ENCODE assay signal across 9 mouse cellular contexts in genomic region chr6:52259811-52260261, GRCm38 (mm10). TPM values are rescaled to one million over a fixed set of nuclear protein-coding genes. Genes with fewer than 3 reads are reported as not detected.
A peak's percentile ranks its signal among the peaks of the same experiment; 100 is the strongest.
DNase-seq lines count a peak whose midpoint lies in the region; ATAC-seq lines count a peak whose summit lies in the region.
"Had no signal": no experiment of that assay in that cellular context is flagged by ENCODE, and none has a peak within 500 bp of the region (broad histone marks: within the 10 kb centered on the region; RNA-seq: fewer than 3 reads in every experiment).

No protein-coding gene starts in this region.

- H3K9me3 ChIP-seq in lung, embryonic 16.5 days (ENCODE audit: control insufficient read depth, low read length), result no peaks in the 10 kb centered on the region
- H3K9me3 ChIP-seq in embryonic facial prominence, embryonic 13.5 days, result no peaks in the 10 kb centered on the region
- no peaks in the 10 kb centered on the region for H3K9me3 ChIP-seq in intestine, embryonic 16.5 days (ENCODE audit: control insufficient read depth, low read length)
- H3K9me3 ChIP-seq in neural tube, embryonic 15.5 days (replicated peaks), result no peaks in the 10 kb centered on the region

- no peak for DNase-seq in lung, postnatal 4 days
- no peak for DNase-seq in cerebellum, postnatal 25 days
- DNase-seq in layer of hippocampus, postnatal 10 days (ENCODE audit: low spot score in 2 of 2), result no peak
- no peak for DNase-seq in layer of hippocampus, adult 11-12 months (ENCODE audit: low spot score)

- H3K4me3 ChIP-seq in lung, embryonic 16.5 days (ENCODE audit: low read length), result peak overlapping the region; percentile 50
- peak overlapping the region; percentile 42 for H3K4me3 ChIP-seq in embryonic facial prominence, embryonic 13.5 days
- peak overlapping the region; percentile 47 for H3K4me3 ChIP-seq in intestine, embryonic 16.5 days (ENCODE audit: low read length)
- H3K4me3 ChIP-seq in neural tube, embryonic 15.5 days (replicated peaks), result peak overlapping the region; percentile 15

- H3K4me2 ChIP-seq in lung, embryonic 16.5 days (ENCODE audit: low read depth, low read length), result peak overlapping the region; percentile 80
- peak overlapping the region; percentile 62 for H3K4me2 ChIP-seq in embryonic facial prominence, embryonic 13.5 days
- H3K4me2 ChIP-seq in intestine, embryonic 16.5 days (ENCODE audit: low read depth, low read length), result peak overlapping the region; percentile 72
- peak overlapping the region; percentile 48 for H3K4me2 ChIP-seq in neural tube, embryonic 15.5 days

- no peak overlapping the region for H3K9ac ChIP-seq in lung, embryonic 16.5 days (ENCODE audit: low read length)
- H3K9ac ChIP-seq in embryonic facial prominence, embryonic 13.5 days, result no peak overlapping the region
- H3K9ac ChIP-seq in intestine, embryonic 16.5 days (ENCODE audit: low read depth, low read length), result peak overlapping the region; percentile 43; the same call in 1 of the 2 replicates
- H3K9ac ChIP-seq in neural tube, embryonic 15.5 days (replicated peaks), result no peak overlapping the region

- H3K27ac ChIP-seq in lung, embryonic 16.5 days (ENCODE audit: low read length), result no peak overlapping the region
- no peak overlapping the region for H3K27ac ChIP-seq in embryonic facial prominence, embryonic 13.5 days
- H3K27ac ChIP-seq in intestine, embryonic 16.5 days (ENCODE audit: low read length), result no peak overlapping the region
- no peak overlapping the region for H3K27ac ChIP-seq in neural tube, embryonic 15.5 days (replicated peaks)

- H3K4me1 ChIP-seq in lung, embryonic 16.5 days (replicated peaks; ENCODE audit: control insufficient read depth, insufficient read depth, low read length), result peaks cover 13% of the 10 kb centered on the region; the same call in 1 of the 2 replicates
- peaks cover 10% of the 10 kb centered on the region for H3K4me1 ChIP-seq in embryonic facial prominence, embryonic 13.5 days
- peaks cover 11% of the 10 kb centered on the region for H3K4me1 ChIP-seq in intestine, embryonic 16.5 days (ENCODE audit: control insufficient read depth, insufficient read depth, low read length)
- H3K4me1 ChIP-seq in neural tube, embryonic 15.5 days, result peaks cover 11% of the 10 kb centered on the region

- no peak for ATAC-seq in lung, embryonic 16.5 days (ENCODE audit: low read depth)
- no peak for ATAC-seq in embryonic facial prominence, embryonic 13.5 days (ENCODE audit: insufficient number of reproducible peaks, insufficient read depth, low FRiP score, low TSS enrichment, low read depth)
- peak; percentile 27; the same call in 1 of the 2 replicates for ATAC-seq in intestine, embryonic 16.5 days
- no peak for ATAC-seq in neural tube, embryonic 15.5 days (ENCODE audit: low FRiP score)

- H3K27me3 ChIP-seq in lung, embryonic 16.5 days (ENCODE audit: control insufficient read depth, insufficient read depth, low read depth, low read length), result peaks cover 88% of the 10 kb centered on the region
- H3K27me3 ChIP-seq in embryonic facial prominence, embryonic 13.5 days, result peaks cover 96% of the 10 kb centered on the region
- peaks cover 68% of the 10 kb centered on the region for H3K27me3 ChIP-seq in intestine, embryonic 16.5 days (replicated peaks; ENCODE audit: control insufficient read depth, insufficient read depth, low read length)
- peaks cover 78% of the 10 kb centered on the region for H3K27me3 ChIP-seq in neural tube, embryonic 15.5 days (replicated peaks)

- no peaks in the 10 kb centered on the region for H3K36me3 ChIP-seq in lung, embryonic 16.5 days (ENCODE audit: control insufficient read depth, insufficient read depth, low read length)
- no peaks in the 10 kb centered on the region for H3K36me3 ChIP-seq in embryonic facial prominence, embryonic 13.5 days
- H3K36me3 ChIP-seq in intestine, embryonic 16.5 days (ENCODE audit: control insufficient read depth, insufficient read depth, low read length), result no peaks in the 10 kb centered on the region
- H3K36me3 ChIP-seq in neural tube, embryonic 15.5 days, result no peaks in the 10 kb centered on the region

- WGBS in lung, embryonic 16.5 days, result under 1% methylated on average over 39 of the region's 39 CpGs
- WGBS in embryonic facial prominence, embryonic 13.5 days, result 1% methylated on average over 39 of the region's 39 CpGs
- WGBS in intestine, embryonic 16.5 days, result 1% methylated on average over 39 of the region's 39 CpGs
- under 1% methylated on average over 39 of the region's 39 CpGs for WGBS in neural tube, embryonic 15.5 days

RNA-seq across cellular contexts. Expression of gene Hoxa13, which starts 0.8 kb away (rescaled TPM):
- polyA plus RNA-seq in lung, embryonic 16.5 days (2015; fragmentation: Nextera tagmentation; extraction: Ambion mirVana), result not detected in 2 replicates
- polyA plus RNA-seq in embryonic facial prominence, embryonic 13.5 days (2015; fragmentation: Nextera tagmentation; extraction: Ambion mirVana), result not detected in 2 replicates
- polyA plus RNA-seq in intestine, embryonic 16.5 days (2015; fragmentation: Nextera tagmentation; extraction: Ambion mirVana), result 0.24 and 0.45 TPM in 2 replicates
- 0.08 and 0.26 TPM in 2 replicates for polyA plus RNA-seq in neural tube, embryonic 15.5 days (2015; fragmentation: Nextera tagmentation; extraction: Ambion mirVana)
- not detected for total RNA-seq in layer of hippocampus, postnatal 10 days (2021)
- polyA plus RNA-seq: large intestine, adult 2 months had no signal

RNA-seq across cellular contexts. Expression of gene Hoxa11, which starts 14.2 kb away (rescaled TPM):
- not detected in 2 replicates for polyA plus RNA-seq in lung, embryonic 16.5 days (2015; fragmentation: Nextera tagmentation; extraction: Ambion mirVana)
- not detected in 2 replicates for polyA plus RNA-seq in embryonic facial prominence, embryonic 13.5 days (2015; fragmentation: Nextera tagmentation; extraction: Ambion mirVana)
- 1.4 and 1.9 TPM in 2 replicates for polyA plus RNA-seq in intestine, embryonic 16.5 days (2015; fragmentation: Nextera tagmentation; extraction: Ambion mirVana)
- 4.3 and 9.6 TPM in 2 replicates for polyA plus RNA-seq in neural tube, embryonic 15.5 days (2015; fragmentation: Nextera tagmentation; extraction: Ambion mirVana)
- not detected for total RNA-seq in layer of hippocampus, postnatal 10 days (2021)
- polyA plus RNA-seq: large intestine, adult 2 months had no signal

RNA-seq across cellular contexts. Expression of gene Hoxa10, which starts 19.2 kb away (rescaled TPM):
- 0.21 TPM in 1 of 2 replicates, not detected in the other for polyA plus RNA-seq in lung, embryonic 16.5 days (2015; fragmentation: Nextera tagmentation; extraction: Ambion mirVana)
- 0.13 TPM in 1 of 2 replicates, not detected in the other for polyA plus RNA-seq in embryonic facial prominence, embryonic 13.5 days (2015; fragmentation: Nextera tagmentation; extraction: Ambion mirVana)
- 8.6 and 10.0 TPM in 2 replicates for polyA plus RNA-seq in intestine, embryonic 16.5 days (2015; fragmentation: Nextera tagmentation; extraction: Ambion mirVana)
- 48.9 and 69.7 TPM in 2 replicates for polyA plus RNA-seq in neural tube, embryonic 15.5 days (2015; fragmentation: Nextera tagmentation; extraction: Ambion mirVana)
- total RNA-seq in layer of hippocampus, postnatal 10 days (2021), result not detected

RNA-seq across cellular contexts. Expression of gene Hoxa9, which starts 28.9 kb away (rescaled TPM):
- polyA plus RNA-seq in lung, embryonic 16.5 days (2015; fragmentation: Nextera tagmentation; extraction: Ambion mirVana), result 0.06 and 0.41 TPM in 2 replicates
- not detected in 2 replicates for polyA plus RNA-seq in embryonic facial prominence, embryonic 13.5 days (2015; fragmentation: Nextera tagmentation; extraction: Ambion mirVana)
- polyA plus RNA-seq in intestine, embryonic 16.5 days (2015; fragmentation: Nextera tagmentation; extraction: Ambion mirVana), result 3.0 and 3.2 TPM in 2 replicates
- polyA plus RNA-seq in neural tube, embryonic 15.5 days (2015; fragmentation: Nextera tagmentation; extraction: Ambion mirVana), result 64.3 and 77.5 TPM in 2 replicates
- total RNA-seq in layer of hippocampus, postnatal 10 days (2021), result not detected

RNA-seq across cellular contexts. Expression of gene Hoxa7, which starts 38.2 kb away (rescaled TPM):
- 5.8 and 6.9 TPM in 2 replicates for polyA plus RNA-seq in lung, embryonic 16.5 days (2015; fragmentation: Nextera tagmentation; extraction: Ambion mirVana)
- polyA plus RNA-seq in embryonic facial prominence, embryonic 13.5 days (2015; fragmentation: Nextera tagmentation; extraction: Ambion mirVana), result not detected in 2 replicates
- polyA plus RNA-seq in intestine, embryonic 16.5 days (2015; fragmentation: Nextera tagmentation; extraction: Ambion mirVana), result 6.0 and 8.2 TPM in 2 replicates
- polyA plus RNA-seq in neural tube, embryonic 15.5 days (2015; fragmentation: Nextera tagmentation; extraction: Ambion mirVana), result 86.8 and 109 TPM in 2 replicates
- not detected for total RNA-seq in layer of hippocampus, postnatal 10 days (2021)
